Mouse (Mus musculus) testis, postnatal 14 days (tissue): ENCODE results near the gene Filip1.

Experiments used
- DNase-seq: peaks from one replicate; pipeline ENCODE4 v3.0.0; 2021; ENCODE audit warnings: low spot score

The Filip1 gene

GRCm38 (mm10) chr9:79947973-79948372 is 64.7 kb downstream of the Filip1 start:
- no peak for DNase-seq

- DNase-seq = no peak
Observed at GRCm38 (mm10) chr9:79947414-79947813, 65.2 kb downstream of the Filip1 start.

DNA sequence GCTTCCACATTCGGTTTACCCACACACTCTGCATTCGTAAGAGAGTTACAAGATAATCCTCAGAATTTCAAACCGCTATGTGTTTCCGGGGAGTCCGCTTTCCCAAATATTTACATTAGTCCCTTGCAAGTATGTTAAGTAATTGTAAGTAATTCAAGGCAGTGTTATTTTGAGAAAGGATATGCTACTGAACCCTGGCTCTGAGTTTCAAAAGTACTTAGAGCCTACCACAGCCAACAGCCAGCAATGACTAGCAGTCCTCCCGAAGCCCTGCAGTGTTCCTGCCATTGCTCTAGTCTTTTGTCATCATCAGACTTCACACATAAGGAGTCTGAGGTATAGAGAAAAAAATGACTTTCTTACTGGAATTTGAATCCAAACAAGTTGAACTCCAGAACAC is 67.8 kb downstream of the Filip1 start:
- no peak for DNase-seq

GRCm38 (mm10) chr9:79943986-79944385 is 68.7 kb downstream of the Filip1 start:
- no peak for DNase-seq

DNA sequence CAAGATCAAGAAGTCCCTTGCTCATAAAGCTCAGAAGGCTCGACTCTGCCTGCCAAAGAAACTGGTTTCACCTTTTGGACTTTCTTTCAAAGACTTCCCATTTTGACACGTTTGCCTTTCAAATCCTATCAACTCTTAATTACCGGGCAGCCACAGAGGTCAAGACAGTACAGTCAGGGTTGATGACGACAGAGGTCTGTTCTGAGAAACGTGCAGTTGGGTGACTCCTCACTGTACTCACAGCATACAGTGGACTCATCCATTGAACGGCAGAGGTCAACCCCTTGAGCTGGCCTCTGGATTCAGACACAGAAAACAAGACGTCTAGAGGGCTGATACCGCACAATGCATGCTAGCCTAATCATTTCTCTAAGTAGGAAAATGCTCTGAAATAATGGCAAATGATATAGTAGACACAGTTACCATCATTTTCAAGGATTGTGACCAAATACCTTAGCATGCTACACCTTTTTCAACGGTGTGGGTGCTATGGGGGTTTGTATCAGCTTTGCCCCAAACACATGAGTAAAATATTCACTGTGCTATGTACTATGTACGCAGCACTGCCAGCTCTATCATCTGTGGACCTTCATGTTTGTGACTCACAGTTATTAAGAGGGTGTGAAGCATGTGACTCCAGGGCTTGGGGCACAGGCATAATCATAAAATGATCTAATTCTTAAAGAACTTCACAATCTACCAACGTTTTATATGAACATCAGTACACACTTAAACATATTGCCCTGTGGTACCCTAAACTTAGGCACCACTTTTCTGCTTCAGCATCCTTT is 74.0 kb downstream of the Filip1 start:
- DNase-seq = no peak

DNA sequence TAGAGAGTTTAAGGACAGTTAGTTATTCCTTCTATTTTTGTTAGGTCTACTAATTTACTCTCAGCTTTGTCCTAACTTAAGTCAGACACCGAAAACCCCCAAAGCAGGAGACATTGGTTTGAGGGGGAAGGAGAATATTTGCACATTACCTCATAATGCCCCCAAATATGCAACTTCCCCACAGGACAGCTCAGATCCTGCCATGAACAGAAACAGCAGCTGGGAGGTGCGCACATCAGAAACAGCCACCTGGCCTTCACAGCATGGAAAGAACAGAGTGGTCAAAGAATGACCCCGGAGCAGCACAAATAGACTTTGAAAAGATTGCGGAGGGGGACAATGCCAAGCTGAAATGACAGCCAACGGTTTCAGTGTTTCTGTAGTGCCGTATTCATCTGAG is 75.1 kb downstream of the Filip1 start:
- no peak for DNase-seq

DNA sequence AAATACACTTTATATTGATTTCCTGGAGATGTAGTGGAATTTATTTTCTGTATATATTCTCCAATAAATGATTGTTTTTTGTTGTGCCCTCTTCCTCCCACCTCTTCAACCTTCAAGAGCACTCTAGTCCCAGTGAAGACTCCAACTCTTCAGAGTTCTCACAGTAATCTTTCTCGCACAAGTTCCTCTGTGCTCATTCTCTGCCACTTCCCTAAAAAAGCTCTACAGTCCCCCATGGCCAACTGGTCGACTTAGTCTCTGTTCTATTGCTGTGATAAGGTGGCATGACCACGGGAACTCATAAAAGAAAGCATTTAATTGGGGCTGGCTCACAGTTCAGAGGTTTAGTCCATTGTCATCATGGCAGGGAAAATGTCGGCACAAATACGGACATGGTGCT is 80.1 kb downstream of the Filip1 start:
- no peak for DNase-seq

DNA sequence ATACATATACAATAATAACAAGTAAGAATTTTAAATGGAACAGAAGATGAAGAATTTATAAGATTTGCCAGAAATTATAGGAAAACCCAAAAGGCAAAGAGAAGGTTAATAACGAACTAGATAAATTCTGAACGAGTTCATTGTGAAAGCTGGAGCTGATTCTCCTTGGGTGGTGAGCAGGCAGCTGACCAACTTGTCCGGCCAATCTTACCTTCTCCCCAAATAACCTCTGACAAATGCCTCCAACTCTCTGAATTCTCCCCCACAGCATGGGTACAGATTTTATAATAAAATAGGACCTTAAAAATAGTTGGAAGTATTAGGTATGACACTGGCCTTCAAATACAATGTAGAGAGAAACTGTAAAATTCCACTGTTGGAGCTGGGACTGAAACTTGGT is 84.6 kb downstream of the Filip1 start:
- no peak for DNase-seq

DNA sequence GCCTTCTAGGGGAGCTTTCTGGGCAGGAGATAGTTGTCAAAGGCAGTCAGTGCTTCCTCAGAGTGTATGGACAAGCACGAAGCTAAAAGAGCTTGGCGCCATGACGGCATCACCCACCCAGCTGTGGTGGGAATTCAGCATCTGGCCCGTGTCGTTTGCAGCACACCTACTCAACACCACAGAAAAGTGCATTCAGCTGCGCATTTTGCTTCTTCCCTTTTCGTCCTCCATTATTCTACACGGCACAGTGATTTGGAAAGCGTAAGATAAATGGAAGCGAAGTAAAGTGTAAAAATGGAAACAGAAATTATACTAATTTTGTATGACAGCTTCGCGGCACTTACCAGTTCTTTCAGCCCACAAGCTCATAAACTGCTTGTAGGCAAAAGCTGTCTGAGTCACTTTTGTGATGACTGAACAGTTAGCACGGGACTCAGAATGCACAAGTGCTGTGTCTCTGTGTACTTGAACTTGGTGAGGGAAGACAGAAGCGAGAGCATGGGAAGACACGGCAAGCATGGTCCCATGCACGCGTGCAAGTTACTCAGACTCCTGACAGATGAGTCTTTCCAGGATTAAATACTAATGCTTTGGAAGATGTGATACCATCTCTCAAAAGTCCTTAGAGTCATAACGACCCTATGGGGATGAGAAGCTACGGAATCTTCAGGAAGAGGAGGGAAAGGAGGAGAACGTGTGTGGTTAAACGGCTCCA is 85.3 kb downstream of the Filip1 start:
- no peak for DNase-seq

DNA sequence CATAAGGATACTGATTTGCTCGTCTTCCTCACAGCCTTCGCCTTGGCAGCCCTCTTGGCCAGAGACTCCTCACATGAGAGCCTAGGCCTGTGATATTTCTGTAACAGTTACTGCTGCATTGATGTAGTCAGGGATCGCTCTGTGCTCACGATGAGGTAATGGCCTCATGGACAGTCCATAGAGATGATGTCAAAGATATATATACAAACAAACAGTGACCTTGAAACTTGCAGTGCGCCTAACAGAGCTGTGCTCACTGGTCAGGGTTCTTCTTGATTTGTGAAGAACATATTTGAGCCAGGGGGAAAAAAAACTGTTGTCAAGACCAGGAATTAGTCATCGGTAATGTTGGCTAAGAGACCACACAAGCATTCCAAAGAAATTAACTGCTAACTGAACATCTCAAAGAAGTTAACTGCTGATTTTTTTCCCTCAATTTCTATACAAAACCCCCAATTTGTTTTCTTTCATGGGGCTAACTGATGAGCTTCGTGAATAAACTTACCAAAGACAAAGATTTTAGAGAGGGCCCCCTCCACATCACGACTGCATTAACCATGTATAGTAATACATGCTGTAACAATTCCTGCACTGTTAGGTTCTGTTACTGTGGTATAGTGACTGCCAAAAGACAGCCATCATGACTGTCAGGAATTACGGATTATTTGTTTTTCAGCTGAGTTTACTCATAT is 86.0 kb downstream of the Filip1 start:
- DNase-seq = no peak

DNA sequence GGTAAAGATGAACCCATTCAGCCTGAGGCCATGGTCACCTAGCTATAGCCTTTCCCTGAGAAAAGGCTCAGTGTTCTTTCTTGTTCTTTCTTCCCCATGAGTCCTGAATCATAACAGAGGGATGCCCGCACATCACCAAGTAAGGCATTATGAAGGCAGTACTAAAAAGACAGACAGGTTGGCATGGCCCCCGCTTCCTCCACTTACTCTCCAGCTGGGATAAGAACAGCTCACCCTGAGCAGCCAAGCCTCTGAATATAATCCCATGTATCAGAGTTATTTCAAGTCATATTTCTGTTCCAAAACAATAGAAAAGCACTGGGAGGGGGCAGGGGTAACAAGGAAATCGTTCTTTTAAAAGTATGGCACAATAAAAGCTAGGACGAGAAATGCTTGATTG is 86.7 kb downstream of the Filip1 start:
- no peak for DNase-seq

- no peak for DNase-seq
Observed at GRCm38 (mm10) chr9:79923262-79923661, 89.4 kb downstream of the Filip1 start.

DNA sequence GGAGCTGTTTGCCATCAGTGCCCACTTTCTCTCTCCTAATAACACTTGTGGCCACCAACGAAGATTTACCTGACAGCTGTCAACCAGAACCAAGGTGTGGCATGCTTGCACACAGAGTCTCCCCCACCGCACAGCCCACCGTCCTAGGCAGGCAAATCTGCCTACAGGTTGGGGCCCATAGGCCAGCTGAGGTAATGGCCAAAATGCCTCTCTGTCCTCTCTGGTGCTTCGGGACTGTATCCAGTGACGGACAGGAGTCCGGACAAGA is 90.2 kb downstream of the Filip1 start:
- DNase-seq = no peak

DNA sequence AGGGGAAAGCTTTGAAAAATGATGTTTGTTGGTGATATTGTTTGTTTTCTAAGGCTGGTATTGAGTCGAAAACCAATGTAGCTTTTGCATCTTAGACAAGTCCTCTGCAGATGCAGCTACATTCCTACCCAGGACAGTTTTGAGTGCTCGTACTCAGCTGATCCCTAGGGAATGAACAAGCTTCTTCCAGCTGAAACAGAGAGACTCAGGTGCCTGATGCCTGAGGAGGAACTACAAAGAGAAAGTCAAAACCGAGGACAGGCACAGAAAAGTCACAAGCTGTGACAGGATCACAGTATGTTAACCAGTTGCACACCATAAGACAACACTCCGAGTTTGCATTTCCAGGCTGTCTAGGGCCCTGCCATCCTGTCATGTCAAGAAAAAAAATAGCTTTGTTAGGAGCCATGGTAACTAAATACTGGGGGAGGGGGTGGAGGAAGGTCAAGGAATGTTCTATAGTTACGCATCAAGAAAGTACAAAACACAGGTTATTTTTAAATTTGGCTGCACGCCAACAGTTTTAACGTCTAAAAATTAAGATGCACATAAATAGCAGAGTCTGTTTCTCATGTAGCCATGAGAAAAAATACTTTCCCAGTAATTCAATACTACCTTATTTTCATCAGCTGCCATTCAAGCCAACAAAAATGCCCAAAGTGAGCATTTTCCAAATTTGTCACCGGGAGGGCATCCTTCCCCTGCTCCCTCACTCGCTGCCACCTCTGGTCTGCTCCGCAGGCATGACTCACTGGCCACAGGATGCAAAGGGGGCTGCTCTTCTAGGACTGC is 90.8 kb downstream of the Filip1 start:
- DNase-seq = no peak

DNA sequence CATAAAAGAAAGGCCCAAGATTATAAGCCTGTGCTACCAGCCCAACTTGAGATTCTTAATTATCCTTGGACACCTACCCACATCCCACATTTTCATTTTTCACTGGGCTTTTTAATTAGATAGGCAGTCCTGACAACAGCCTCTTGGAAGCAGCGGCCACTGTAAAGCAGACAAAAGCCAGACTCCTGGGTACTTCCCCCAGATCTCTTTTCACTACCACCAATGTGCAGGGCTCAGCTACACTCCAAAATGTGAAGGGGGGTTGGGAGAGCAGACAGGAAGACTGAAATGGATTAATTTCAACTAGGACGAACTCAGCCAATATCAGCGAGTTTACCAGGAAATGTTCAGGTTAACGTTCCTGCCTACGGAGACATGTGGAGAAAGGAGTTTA is 92.1 kb downstream of the Filip1 start:
- DNase-seq = no peak

DNA sequence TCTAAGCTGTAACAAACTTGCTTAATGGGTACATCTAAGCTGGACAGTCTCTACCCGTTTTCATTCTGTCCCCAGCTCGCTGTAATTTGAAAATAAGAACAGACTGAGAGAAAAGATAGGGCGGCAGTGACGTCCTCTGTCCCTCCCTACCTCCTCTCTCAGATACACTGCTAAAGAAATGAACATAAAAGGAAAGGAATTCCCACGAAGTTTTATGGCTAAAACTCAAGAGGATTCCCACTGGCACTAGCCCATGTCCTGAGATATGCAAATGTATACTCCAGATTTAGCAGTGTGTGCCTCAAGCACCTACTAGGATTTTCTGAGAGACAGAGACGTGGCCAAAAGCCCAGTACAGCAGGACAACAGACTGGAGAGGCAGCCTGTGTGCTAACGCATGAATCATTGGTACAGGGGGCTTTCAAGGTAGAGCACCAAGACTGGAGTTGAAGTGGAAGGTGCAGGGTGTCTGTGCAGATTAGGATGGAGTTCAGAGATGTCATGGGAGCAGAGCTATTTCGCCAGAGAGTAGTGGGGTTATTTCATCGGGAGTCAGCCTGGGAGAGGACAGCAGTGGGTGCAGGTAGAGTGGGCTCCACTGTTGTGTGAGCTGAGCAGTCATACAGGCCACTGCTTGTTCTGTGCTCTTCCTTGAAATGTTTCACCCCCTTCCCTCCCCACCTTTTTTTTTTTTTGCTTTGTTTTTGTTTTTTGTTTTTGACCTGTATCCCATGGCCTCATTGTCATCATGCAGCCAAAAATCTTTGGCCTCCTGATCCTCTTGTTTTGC is 92.7 kb downstream of the Filip1 start:
- no peak for DNase-seq

DNA sequence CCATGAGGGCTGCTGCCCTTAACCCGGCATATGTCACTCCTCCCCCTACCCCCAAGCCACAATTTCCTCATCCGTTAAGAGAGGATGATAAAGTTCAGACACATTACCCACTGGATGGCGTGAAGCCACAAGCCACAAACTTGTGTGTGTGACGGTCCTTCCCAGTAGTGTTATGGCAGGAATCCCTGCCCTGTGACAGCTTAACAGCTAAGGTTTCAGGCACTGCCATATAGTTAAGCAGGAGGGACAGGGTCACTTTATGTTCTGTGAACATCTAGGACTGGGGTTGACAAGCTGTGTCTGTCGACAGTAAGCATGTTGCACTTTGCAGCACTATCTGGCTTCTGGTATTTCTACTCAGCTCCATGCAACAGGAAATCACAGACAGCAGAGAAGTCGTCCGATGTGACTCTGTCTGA is 93.3 kb downstream of the Filip1 start:
- DNase-seq = no peak

- DNase-seq = no peak
Observed at GRCm38 (mm10) chr9:79918325-79919117, 94.1 kb downstream of the Filip1 start.

- DNase-seq = no peak
Observed at GRCm38 (mm10) chr9:79914276-79914675, 98.4 kb downstream of the Filip1 start.

DNA sequence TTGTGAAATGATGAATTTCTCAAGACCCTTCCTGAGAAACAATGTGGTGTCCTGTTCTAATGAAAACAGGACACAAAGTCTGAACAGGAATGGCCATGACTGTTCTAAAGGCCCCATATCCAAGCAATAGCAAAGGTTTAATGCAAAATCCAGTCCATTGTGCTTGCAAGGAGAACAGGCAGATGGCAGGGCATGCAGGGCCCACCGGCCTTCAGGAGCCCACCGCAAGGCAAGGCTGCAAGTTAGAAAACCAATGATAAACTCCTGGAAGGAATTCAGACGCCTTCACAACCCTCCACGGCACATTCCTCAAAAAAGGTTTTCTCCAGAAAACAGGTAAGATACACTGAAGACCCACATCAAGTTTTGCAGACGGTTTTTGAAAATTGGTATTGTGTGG is 99.7 kb downstream of the Filip1 start:
- no peak for DNase-seq

- DNase-seq = no peak
Observed at GRCm38 (mm10) chr9:79910166-79910565, 102.5 kb downstream of the Filip1 start.
